In the genomic region with DNA sequence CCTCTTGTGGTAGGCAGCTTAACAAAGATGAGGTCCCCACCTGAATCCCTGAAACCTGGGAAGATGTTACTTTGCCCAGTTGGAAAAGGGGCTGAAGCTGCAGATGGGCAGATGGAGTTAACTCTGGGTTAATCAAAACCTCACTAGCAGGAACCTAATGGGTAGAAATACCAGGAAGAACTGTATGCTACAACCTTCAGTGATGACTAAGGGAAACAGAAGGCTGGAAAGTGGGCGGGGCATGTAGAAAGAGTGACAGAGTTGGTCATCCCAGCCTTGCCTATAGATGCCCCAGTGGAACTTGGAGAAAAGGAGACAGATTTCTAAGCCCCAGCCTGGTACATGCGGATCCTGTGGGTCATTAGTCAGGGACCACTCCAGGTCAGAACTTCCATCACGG, we compare ENCODE assay signal across 10 mouse cellular contexts.
A peak's percentile ranks its signal among the peaks of the same experiment; 100 is the strongest.
DNase-seq lines count a peak whose midpoint lies in the region; ATAC-seq lines count a peak whose summit lies in the region.
"Had no signal": no experiment of that assay in that cellular context is flagged by ENCODE, and none has a peak within 500 bp of the region (broad histone marks: within the 10 kb centered on the region; RNA-seq: fewer than 3 reads in every experiment).

No protein-coding gene starts in this region.

- DNase-seq in adrenal gland, adult 2 months, result peak; percentile 34
- no peak for DNase-seq in adrenal gland, postnatal 10 days
- DNase-seq in right cerebral cortex, adult 18-20 months, result peak; percentile 9
- no peak for DNase-seq in right cerebral cortex, postnatal 36 days (ENCODE audit: low spot score in 2 of 2)
- peak; percentile 15 for DNase-seq in c-Kit-positive CD71-positive TER-119-negative erythroid progenitor cells, embryonic 14.5 days (ENCODE audit: low read depth)
- no peak for DNase-seq in cerebellum, postnatal 4 days (ENCODE audit: low spot score in 2 of 2)
- no peak for DNase-seq in natural killer cell, adult 2 months (ENCODE audit: low spot score in 2 of 2)
- DNase-seq: cerebellum, adult 11-12 months; heart, adult 11 months had no signal

- ATAC-seq in megakaryocyte-erythroid progenitor cell, adult 5-6 weeks (replicated peaks; ENCODE audit: low FRiP score, low TSS enrichment, poor library complexity, severe bottlenecking), result peak; percentile 50; the same call in 1 of the 2 replicates

Comparison
In these comparisons a context has a peak if more than half of its experiments do, and no peak if none do; other contexts are left out.
1. DNase-seq: peak in adrenal gland, adult 2 months (single experiment), right cerebral cortex, adult 18-20 months (single experiment) and c-Kit-positive CD71-positive TER-119-negative erythroid progenitor cells, embryonic 14.5 days (single experiment); none in adrenal gland, postnatal 10 days (single experiment), right cerebral cortex, postnatal 36 days (0 of 2), cerebellum, postnatal 4 days (0 of 2) and natural killer cell, adult 2 months (0 of 2).